In genomic region chr9:66020601-66021000, GRCm38 (mm10) we compare ENCODE assay signal across 13 mouse cellular contexts.
"Had no signal": no experiment of that assay in that cellular context is flagged by ENCODE, and none has a peak within 500 bp of the region (broad histone marks: within the 10 kb centered on the region; RNA-seq: fewer than 3 reads in every experiment).

No protein-coding gene starts in this region.

- DNase-seq: gastrocnemius, postnatal 14 days; gastrocnemius, postnatal 36 days; heart, adult 18-20 months; heart, postnatal 14 days; heart, postnatal 36 days; kidney, adult 11 months; kidney, adult 2 months; kidney, adult 9 months; kidney, postnatal 14 days; kidney, postnatal 36 days; layer of hippocampus, adult 9-11 months; layer of hippocampus, postnatal 36 days; left cerebral cortex, postnatal 4 days had no signal
